Mouse (Mus musculus): ENCODE results near the gene Gm17509.
"Not testable (repeated sequence)": the region's sequence is repeated elsewhere in the genome, so short reads cannot be mapped to it uniquely, and the experiment has no call there.

Gene Gm17509

DNA sequence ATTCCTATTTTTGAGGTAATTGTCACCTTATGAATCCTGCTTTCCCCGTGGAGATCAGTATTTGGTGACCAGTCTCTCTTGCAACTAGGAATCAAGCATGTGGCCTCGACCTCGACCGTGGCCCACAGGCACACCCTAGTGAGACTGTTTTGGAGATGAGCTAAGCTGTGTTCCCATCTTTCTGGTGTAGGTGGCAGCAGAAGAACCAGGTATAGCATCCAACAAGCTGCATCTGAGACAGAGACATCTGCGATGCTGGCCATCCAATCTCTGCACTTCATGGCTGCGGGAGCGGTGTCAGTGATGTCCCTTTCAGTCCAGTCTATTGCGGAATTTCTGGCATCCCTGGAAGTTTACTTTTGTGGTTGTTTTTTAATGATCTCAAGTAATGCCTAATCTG is 14.8 kb downstream of the Gm17509 start:
- no peak for DNase-seq (ENCODE audit: low read depth, low spot score)

DNA sequence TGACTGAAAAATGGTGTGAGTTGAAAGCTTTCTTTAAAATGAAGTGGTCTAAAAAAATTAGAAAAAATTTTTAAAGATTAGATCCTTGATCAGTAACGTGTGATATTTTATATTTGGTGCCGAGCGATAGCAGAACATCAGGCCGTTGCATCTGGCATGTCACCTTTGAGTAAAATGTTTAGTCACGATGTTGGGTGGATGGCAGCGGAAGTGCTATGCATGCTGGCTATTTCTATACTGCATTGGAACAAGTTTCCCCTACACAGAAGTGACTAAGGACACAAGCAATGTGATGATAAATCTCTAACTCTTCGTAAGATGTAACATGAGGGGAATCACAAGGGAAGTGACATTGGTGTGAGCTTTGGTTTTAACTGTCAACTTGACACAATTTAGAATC is 16.2 kb downstream of the Gm17509 start:
- DNase-seq (ENCODE audit: low read depth, low spot score), result no peak

DNA sequence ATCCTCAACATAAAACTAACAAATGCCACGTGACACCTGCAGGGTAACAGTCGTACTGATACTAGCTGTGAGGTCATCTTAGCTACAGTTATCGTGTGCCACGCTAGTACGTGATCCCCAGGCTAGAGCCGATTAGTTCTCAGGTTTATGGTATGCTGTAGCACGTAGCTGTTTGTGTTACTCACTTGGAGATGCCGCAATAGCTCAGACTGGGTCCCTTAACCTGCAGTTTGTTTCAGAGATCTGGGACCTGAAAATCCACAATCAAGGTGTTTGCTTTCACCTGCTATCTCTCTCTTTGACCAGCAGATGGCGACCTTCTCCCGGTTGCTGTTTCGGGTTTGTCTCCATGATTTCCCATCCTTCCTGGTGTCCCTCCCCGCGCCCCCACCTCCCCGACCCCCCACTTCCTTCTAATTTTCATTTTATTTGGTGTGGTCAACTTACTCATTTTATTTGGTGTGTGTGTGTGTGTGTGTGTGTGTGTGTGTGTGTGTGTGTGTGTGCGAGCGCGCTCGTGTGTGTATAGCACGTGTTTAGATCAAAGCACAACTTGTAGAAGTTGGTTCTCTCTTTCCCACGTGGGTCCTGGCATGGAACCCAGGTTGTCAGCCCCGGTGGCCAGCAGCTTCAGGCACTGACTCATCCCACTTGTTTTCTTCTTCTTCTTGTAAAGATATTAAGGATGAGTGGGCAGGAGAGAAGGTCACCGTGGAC is 18.0 kb downstream of the Gm17509 start:
- DNase-seq (ENCODE audit: low read depth, low spot score), result peak; percentile 68

DNA sequence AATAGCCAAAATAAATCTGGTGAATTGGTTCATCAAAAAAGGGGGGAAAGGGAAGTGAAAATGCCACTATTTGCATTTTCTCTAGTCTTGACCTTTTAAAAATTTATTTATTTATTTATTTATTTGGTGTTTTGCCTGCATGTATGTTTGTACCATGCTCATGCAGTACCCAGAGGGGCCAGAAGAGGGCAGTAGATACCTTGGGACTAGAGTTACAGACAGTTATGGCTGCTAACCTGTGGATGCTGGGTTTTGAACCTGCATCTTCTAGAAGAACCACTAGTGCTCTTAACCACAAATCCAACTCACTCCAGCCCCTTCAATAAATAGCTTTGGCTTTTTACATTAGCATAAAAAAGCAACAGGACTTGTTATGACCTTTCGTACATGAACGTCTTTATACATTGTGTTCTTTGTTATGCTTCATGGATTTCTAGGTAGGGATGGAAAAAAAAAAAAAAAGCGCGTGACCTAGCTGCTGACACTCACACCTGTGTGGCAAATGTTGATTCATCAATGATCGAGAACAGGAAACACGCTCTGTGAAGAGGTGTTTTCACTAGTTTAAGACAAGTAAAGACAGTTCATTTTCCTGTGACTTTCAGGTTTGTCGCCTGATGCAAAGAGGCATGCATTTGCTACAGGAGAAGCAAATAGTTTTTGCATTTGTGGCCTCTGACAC is 22.3 kb downstream of the Gm17509 start:
- DNase-seq (ENCODE audit: low read depth, low spot score), result peak; percentile 95

DNA sequence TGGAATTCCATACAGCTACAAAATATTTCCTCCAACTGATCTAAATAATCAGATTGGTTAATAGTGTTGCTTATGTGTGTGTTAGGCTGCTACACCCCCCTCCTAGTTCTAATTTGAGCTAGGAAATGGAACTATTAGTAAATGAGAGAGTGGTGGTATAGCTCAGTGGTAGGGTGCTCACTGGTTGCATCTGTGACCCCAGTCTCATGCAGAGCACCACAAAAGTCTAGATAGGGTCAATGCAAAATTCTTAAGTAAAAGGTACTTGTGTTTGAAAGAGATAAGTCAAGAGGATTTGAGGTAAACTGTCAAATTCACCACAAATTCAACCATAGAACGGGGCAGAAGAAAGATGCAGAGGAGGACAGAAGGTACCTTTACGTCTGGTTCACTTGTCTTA is 23.2 kb downstream of the Gm17509 start:
- peak; percentile 47 for DNase-seq (ENCODE audit: low read depth, low spot score)

DNA sequence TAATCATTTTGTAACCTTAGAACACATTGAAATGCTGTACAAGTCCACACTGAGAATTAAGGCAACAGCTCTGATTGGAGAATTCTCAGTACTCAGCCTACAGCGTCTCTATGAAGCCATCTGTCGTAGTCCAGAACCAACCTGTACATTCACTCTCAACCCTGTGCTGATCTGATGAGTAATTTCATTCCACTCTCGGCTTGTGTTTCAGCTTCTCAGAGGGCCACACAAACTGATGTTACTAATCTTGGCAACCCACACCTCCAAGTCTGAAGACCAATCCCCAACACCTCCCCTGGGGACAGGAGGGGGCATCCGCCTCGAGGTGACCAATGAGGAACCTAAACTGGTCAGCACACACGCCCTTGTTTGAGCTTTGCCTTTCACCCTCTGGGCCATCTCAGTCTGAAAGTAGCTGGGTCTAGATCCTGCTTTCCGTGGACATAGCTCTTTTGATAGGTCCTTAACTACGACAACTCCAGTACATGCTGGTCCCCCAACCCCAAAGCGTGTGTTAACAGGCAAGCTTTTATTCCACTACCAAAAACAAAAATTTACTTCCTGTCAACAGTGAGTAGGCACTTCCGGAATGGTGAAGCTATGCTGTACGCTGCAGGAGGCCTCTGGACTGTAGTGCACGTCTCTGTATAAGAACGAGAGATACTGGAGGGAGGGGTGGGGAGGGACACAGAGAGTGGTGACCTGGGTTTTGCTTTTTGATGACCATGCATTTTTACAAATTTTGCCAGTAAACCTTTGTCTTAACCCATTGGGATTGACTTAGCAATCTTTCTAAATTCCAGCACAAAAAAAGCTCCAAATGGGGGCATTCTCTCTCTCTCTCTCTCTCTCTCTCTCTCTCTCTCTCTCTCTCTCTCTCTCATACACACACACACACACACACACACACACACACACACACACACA is 25.0 kb downstream of the Gm17509 start:
- DNase-seq (ENCODE audit: low read depth, low spot score), result peak; percentile 93

DNA sequence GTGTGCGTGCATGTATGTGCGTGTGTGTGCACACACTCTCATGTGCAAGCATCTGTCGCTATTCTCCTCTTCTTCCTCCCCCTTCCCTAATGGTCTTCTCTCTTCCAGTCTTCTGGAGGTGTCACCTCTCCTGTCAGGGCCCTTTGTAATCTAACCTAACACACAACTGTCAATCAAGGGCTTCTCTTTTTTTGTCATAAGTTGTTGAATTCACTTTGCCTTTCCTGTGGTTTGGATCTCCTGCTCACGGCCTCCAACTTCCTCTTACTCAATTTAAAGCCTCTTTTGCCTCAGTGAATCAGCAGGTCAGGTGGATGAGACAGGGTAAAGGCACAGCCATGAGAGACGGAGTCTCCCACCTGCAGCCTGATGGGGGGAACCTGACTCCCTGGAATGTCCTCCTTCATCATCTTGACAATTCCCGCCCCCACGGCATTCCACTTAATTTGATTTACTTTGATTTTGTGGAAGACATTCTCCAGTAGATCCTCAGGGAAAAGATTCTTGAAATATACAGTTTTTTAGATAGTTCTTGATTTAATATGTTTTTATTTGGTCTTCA is 27.4 kb downstream of the Gm17509 start:
- peak; percentile 57 for DNase-seq (ENCODE audit: low read depth, low spot score)

DNA sequence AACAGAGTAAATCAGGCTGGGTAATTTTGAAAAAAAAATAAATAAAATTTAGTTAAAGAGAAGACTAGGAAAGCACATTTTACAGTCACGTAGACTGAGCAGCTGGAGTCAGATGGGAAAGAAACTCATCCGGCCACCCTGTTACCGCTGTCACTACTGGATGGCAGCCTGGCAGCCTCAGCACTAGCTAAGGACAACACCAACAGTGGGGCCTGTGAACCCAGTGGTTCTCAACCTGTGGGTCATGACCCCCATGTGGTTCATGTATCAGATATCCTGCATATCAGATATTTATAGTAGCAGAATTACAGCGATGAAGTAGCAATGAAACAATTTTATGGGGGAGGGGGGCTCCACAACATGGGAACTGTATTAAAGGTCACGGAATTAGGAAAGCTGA is 28.7 kb downstream of the Gm17509 start:
- DNase-seq (ENCODE audit: low read depth, low spot score), result no peak

DNA sequence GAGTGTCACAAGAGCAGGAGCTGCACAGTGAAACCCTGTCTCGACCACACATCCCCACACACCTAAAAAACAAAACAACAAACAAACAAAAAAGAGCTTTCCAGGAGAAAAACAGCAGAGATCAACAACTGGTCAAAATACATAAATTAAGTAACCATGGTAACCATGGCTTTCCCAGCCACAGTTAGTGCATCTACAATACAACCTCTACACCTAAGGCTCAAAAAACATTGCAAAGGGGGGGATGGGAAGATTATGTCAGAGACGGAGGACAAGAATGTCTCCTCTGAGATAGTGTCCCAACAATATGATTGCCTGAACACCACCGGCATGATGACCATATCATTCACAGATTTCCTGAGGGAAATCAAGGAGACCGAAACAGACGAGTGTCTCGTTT is 35.5 kb downstream of the Gm17509 start:
- no peak for DNase-seq (ENCODE audit: low read depth, low spot score)

DNA sequence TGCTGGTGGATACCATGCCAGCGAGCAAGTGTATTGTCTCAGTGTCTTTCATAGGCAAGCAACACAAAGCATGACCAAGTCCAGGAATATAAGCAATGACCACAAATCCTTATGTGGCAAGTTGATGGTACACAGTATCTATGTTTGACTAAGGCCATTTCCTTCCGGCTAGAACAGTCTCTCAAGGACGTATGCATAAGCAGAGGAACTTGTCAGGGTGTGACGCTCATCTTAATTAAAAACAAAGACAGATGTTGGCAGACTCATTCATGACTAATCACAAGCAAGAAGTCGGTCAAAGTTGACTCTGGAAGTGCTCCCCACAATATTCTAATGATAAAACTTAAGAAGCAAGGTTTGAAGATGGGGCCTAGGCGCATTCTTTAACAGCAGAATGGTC is 37.6 kb downstream of the Gm17509 start:
- no peak for DNase-seq (ENCODE audit: low read depth, low spot score)

DNA sequence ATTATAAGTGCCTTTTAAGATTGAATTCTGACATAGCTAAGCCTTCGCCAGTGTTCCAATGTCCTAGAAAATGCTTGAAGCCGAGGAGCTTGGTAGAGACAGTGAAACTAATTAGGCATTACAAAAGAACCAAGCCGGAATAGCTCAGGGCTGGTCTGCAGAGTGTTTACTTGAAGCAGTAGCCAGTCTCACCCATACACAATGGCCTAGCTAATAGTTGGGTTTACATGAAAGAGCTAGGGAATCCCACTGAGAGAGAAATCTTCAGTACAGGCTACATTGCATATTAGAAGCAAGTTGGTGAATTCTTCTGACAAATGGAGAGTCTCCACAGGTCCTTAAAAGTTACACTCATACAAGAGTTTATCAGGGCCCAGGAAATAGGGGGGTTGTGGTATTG is 40.0 kb downstream of the Gm17509 start:
- DNase-seq (ENCODE audit: low read depth, low spot score), result not testable (repeated sequence)

Data from A20 (cell line).